Mouse (Mus musculus) bone marrow macrophage, adult 2 months (primary cell): Measurements from ENCODE around the gene Rnf111.

ENCODE experiments used
- CTCF ChIP-seq: IDR thresholded peaks from 2 replicates; pipeline ENCODE4 v1.5.1; 2012; ENCODE audit warnings: low read depth, mild to moderate bottlenecking, low read length, moderate library complexity
- POLR2A ChIP-seq: IDR thresholded peaks from 2 replicates; pipeline ENCODE4 v1.6.1; 2012; ENCODE audit warnings: mild to moderate bottlenecking, low read depth, low read length, borderline replicate concordance

DNA sequence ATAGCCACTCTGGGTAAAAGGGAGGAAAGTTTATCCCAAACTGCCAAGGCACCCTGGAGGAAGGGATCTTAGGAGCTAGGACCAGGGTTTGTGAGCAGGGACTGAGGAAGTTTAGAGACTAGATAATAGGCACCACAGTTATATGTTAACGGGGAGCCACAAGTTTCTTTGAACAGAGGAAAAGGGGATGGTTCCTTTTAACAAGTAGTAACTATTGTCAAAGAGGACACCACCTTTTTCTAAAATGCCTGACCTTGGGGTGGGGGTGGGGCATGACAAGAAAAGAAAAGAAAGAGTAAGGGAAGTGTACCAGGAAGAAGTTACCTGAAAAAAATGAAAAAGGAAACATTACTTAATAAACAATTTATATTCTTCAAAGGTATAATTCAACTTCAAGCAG is 12.3 kb downstream of the Rnf111 start:
- TF ChIP-seq CTCF (no peak), POLR2A (no peak)
